Mouse (Mus musculus): Measurements from ENCODE around the gene Naa16.

Naa16 gene

DNA sequence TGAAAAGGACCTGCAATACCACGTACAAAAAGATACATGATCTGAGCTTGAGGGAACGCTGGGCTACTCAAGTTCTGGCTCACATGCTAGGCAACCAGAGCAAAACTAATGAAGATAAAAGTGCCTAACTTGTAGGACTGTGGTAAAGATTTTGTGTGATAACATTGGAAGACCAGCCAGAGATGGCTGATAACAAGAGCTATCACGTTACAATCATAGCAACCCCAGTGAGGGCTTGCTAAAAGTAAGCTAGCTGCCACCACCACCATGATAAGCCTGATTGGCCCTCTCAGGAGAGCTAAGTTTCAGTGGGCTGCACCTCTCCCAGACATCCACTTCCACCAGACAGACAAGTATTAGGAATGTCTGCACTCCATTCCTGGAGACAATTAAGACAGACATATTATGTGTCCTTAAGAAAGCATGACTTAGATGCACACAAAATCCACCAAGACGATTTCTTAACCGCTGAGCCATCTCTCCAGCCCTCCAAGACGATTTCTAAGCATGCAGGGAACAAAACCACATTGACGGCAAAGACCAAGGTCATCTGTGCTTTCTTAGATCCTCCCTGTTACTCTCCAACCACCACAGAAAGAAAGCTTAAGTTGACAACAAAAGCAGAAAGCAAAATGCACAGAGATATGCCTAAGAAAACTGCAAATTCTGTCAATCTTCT is 92.1 kb downstream of the Naa16 start:
- DNase-seq (ENCODE audit: low spot score in 2 of 2): no peak

DNA sequence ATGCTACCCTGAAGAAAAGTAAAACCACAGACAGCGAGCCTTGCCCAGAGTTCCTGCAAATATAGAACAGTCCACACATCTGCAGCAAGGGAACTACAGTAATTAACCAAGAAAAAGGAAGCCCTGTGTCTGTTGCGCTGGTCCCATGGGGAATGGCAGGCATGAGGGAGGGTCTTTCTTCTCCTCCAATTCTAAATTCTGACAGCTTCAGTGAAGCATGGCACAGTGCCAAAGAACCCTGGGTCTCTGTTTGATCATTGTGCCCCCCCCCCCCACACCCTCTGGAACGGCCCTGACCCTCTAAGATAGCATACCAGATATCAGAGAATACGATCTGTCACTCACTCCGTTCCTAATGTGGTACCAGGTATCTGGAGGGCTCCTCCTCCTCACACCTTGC is 93.7 kb downstream of the Naa16 start:
- no peak for DNase-seq (ENCODE audit: low spot score in 2 of 2)

DNA sequence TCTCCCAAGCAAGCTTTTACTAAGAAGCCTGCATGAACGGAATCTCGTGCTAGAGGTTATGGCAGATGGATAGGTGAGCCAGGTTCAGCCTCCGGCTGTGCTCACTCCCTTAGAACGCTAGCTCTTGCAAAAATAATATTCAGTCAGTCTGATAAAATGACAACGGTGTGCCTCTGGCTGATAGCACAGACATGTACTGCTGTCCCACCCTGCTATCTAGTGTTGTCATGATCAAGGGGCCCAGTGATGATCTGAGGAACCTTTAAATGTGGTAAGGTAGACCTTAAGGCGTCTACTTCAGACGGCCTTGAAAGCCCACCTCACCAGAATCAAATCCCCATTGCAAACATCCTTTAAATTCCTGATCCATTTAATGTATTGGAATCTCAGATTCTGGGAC is 94.4 kb downstream of the Naa16 start:
- DNase-seq (ENCODE audit: low spot score in 2 of 2): no peak

DNA sequence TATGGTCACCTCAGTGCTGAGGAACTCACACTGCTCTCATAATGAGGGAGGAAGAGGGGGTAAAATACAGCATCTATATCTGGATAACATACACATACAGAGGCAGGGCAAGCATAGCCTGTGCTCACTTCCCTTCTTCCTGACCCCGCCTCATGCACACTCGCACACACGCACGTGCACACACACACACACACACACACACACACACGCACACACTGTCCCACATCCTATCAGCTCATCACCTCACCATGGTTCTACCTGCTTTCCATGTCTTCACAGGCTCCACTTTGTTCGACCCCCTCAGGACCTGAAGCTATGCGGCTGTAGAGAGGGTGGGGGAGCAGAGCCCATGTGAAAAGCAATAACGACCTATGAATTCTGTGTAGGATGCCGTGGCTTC is 95.0 kb downstream of the Naa16 start:
- no peak for DNase-seq (ENCODE audit: low spot score in 2 of 2)

GRCm38 (mm10) chr14:79294950-79295349 is 95.6 kb downstream of the Naa16 start:
- DNase-seq (ENCODE audit: low spot score in 2 of 2): no peak

DNA sequence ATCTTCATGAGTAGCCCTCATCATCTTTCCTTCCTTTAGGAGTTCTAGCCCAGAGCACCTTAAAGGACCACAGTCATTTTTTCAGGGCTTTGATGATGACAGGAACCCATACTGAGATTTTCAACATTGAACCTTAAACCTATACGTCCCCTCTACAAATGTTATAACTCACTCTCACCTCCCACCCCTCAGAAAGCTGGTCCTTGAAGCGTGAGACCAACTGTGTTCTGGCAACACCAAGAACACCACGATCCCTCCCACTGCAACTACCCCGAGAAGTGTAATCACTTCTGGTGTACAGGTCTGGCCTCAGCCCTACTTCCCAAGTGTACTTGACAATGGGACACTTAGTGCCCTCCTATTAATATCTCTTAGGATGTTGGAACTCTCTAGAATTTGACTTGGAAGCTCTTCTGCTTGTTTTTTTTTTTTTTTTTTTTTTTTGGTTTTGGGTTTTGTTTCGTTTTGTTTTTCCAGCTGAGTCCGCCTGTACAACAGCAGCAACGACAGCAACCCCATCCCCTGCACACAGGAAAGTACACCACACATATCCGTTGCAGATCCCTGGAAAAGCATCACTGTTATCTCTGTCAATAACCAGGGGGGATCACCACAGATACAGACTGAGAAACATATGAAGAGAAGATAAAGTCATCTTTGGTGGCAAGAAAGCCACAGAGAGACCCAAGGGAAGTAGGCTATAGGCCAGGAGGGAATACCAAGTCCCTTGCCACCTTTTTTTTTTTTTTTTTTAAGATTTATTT is 96.3 kb downstream of the Naa16 start:
- no peak for DNase-seq (ENCODE audit: low spot score in 2 of 2)

DNA sequence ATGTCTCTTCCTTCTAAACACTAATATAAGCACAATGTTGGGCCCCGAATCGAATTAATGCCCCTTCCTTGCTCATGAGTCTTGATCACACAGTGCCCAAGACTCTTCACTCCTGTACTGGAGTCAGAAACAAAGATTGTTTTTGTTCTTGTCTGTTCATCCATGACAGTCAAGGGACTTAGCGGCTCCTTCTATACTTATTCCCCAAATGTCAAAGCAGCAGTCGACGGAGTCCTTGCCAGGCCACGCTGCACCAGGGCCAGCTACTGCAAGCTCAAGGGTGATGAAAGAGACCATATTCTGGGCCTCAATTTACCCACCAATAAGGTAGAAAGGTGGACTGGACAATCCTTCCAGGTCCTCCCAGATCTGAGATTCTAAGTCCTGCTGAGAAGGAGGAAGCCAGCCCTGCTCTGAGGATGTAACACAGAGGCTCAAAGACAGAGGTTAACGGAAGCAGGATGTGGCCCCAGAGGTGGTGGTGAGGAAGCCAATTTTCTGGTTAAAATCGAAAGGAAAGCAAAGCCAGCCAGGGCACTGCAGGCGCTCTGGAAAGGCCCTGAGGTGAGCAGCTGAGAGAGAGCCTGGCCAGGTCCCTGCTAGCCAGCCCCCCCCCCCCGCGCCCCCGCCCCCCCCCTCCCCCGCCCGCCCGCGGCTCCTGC is 97.3 kb downstream of the Naa16 start:
- DNase-seq (ENCODE audit: low spot score in 2 of 2): no peak

DNA sequence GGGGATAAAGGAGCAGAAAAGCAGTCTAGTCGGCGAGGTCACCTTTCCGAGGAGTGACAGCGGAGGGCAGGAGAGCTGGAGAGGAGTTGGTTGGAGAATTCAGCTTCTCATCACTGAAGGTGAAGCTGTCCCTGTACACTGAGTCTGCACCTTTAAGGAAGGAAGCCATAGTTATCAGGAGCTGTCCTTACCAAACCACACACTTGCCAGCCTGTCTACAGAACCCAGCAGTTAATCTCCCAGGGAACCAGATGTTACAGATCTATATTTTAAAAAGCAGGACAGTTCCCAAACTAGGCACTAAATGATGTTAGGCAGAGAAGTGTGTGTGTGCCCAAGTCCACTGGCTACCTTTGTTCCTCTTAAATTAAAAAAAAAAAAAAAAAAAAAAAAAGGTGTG is 98.9 kb downstream of the Naa16 start:
- no peak for DNase-seq (ENCODE audit: low spot score in 2 of 2)

GRCm38 (mm10) chr14:79290683-79291425 is 99.7 kb downstream of the Naa16 start:
- DNase-seq (ENCODE audit: low spot score in 2 of 2): no peak

DNA sequence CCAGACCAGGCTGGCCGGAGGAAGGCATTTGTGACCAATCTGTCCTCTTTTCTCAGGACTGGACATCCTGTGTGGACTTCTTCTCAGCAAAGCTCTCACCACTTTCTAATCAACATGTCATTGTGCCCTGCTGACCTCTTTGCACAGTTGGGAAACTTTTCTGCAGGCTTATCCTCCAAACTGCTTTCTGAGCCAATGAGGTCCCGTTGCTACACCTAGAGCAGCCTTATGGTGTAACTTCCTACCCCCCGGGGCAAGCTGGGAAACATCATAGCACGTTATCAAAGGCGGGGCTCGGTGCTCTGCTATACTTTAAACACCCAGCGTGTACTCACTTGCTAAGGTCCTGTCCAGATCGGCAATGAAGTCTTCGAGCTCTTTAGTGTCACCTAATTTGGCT is 100.7 kb downstream of the Naa16 start:
- no peak for DNase-seq (ENCODE audit: low spot score in 2 of 2)

DNA sequence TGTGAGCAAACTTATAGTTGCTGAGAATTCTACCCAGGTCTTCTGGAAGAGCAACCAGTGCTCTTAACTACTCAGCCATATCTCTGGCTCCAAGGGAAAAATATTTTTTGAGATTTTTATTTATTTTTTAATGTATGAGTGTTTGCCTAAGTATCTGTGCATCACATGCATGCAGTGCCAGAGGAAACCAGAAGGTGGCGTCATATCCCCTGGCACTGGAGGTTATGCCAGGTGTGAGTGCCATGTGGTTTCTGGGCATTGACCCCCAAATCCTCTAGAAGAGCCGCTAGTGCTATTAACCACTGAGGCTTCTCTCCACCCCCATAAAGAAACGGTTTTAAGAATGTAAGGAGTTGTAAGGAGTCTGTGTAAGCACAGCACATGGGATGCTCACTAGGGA is 102.3 kb downstream of the Naa16 start:
- DNase-seq (ENCODE audit: low spot score in 2 of 2): no peak

DNA sequence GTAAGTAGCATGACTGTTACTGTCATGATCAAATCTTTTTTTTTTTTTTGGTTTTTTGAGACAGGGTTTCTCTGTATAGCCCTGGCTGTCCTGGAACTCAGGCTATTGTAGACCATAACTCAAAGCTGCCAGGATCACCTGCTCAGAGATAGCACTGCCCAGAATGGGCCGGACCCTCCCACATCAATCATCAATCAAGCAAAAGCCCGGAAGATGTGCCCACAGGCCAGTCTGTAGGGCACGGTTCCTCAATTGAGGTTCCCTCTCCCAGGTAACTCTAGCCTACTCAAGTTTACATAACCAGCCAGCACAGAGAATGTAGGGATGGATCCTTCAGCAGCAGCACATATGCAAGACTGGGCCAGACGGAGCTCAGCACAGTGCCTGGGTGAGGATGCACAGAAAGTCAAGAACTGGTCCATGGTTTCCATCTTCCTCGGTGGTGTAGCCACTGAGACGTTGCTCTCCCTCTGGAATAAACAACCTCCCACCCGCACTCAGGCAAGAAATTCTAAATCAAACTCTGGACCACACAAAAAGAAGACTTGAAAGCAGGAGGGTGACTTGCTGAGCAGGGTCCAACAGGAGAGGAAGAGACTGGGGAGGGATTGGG is 103.2 kb downstream of the Naa16 start:
- DNase-seq (ENCODE audit: low spot score in 2 of 2): no peak

GRCm38 (mm10) chr14:79285549-79285948 is 105.0 kb downstream of the Naa16 start:
- DNase-seq (ENCODE audit: low spot score in 2 of 2): no peak

- DNase-seq (ENCODE audit: low spot score in 2 of 2): no peak
These were observed 106.0 kb downstream of the Naa16 start for GRCm38 (mm10) chr14:79284616-79285015.

DNA sequence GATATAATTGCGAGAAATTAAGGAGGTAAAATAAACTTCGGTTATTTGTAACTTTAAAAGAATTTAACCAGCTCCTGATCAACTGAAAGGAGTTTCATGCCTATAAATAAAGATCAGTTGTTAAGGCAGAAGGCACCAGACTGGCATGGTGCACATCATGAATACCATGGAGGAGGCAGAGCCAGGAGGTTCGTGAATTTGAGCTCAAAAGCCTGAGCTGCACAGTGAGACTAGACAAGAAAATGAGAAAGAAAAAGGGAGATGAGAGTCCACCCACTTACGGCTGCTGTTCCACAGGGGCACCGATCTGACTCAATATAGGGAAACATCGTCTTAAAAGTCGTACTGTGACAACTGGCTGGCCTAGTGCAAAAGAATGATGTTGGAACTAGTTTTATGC is 106.6 kb downstream of the Naa16 start:
- DNase-seq (ENCODE audit: low spot score in 2 of 2): no peak

DNA sequence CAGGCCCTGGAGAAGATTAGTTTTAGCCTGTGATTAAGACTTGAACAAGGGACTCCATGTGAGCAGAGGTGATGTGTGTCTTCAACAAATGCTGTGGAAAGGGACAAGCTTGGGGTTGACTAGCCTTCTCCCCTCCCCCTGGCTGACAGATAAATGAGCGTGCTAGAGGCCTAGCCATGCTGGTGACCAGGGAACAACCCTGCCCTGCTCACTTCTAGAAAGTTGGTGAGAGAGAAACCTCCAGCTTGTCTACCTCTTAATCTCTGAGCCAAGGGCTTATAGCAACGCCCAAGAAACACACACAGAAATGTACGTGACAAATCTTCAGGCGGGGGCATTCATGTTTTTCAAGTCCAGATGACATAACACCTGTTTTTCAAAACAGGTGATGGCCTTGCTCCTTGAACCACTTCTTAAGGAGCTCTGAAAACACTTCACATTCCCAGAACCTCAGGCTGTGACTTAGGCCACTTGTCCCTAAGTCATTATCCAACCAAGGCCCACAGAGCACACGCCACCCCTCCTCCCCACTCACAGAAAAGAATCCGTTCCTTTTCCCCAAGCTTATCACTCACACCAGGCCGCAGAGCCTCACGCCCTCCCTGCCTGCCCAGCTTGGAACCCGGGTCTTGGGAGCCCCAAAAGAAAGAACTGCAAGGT is 108.6 kb downstream of the Naa16 start:
- DNase-seq (ENCODE audit: low spot score in 2 of 2): no peak

- no peak for DNase-seq (ENCODE audit: low spot score in 2 of 2)
These were observed 110.1 kb downstream of the Naa16 start for GRCm38 (mm10) chr14:79280456-79280855.

GRCm38 (mm10) chr14:79279494-79279893 is 111.1 kb downstream of the Naa16 start:
- DNase-seq (ENCODE audit: low spot score in 2 of 2): no peak

- DNase-seq (ENCODE audit: low spot score in 2 of 2): no peak
These were observed 111.7 kb downstream of the Naa16 start for GRCm38 (mm10) chr14:79278927-79279326.

GRCm38 (mm10) chr14:79277922-79278321 is 112.7 kb downstream of the Naa16 start:
- DNase-seq (ENCODE audit: low spot score in 2 of 2): no peak

- no peak for DNase-seq (ENCODE audit: low spot score in 2 of 2)
These were observed 114.6 kb downstream of the Naa16 start for GRCm38 (mm10) chr14:79275870-79276395.
